In genomic region chr10:63337951-63338836, GRCm38 (mm10) we compare ENCODE assay signal across 8 mouse cellular contexts. TPM values are rescaled to one million over a fixed set of nuclear protein-coding genes. Genes with fewer than 3 reads are reported as not detected.
DNase-seq lines count a peak whose midpoint lies in the region; ATAC-seq and TF ChIP-seq lines count a peak whose summit lies in the region.

No protein-coding gene starts in this region.

- ATAC-seq in granulocyte monocyte progenitor cell, adult 5-6 weeks (replicated peaks; ENCODE audit: poor library complexity, severe bottlenecking), result peak; percentile 38
- ATAC-seq in limb, embryonic 14.5 days (ENCODE audit: low FRiP score, low read depth), result peak; percentile 75
- ATAC-seq in midbrain, embryonic 14.5 days (ENCODE audit: low FRiP score, low TSS enrichment), result peak; percentile 86

- no peak for TF ChIP-seq POLR2A in limb, embryonic 14.5 days (IDR thresholded peaks at IDR 0.05; ENCODE audit: borderline replicate concordance, extremely low read depth, insufficient read depth, insufficient read length)

- peaks cover 20% of the 10 kb centered on the region for H3K4me1 ChIP-seq in limb, embryonic 14.5 days (ENCODE audit: control insufficient read depth, insufficient read depth, low read length)
- H3K4me1 ChIP-seq in midbrain, embryonic 14.5 days (ENCODE audit: control insufficient read depth, insufficient read depth, low read length), result peaks cover 22% of the 10 kb centered on the region

- WGBS in limb, embryonic 14.5 days, result under 1% methylated on average over 51 of the region's 113 CpGs
- under 1% methylated on average over 105 of the region's 113 CpGs for WGBS in midbrain, embryonic 14.5 days

- H3K4me2 ChIP-seq in limb, embryonic 14.5 days (replicated peaks; ENCODE audit: low read depth, low read length, severe bottlenecking), result peak overlapping the region; percentile 73
- H3K4me2 ChIP-seq in midbrain, embryonic 14.5 days (ENCODE audit: low read length), result peak overlapping the region; percentile 79

- H3K36me3 ChIP-seq in limb, embryonic 14.5 days (ENCODE audit: control insufficient read depth, insufficient read depth, low read length), result peaks cover 24% of the 10 kb centered on the region
- peaks cover 16% of the 10 kb centered on the region for H3K36me3 ChIP-seq in midbrain, embryonic 14.5 days (ENCODE audit: control insufficient read depth, insufficient read depth, low read length)

- H3K9ac ChIP-seq in limb, embryonic 14.5 days (ENCODE audit: low read depth, low read length, severe bottlenecking), result peak overlapping the region; percentile 94
- H3K9ac ChIP-seq in midbrain, embryonic 14.5 days (replicated peaks; ENCODE audit: low read length), result peak overlapping the region; percentile 95

- H3K27ac ChIP-seq in limb, embryonic 14.5 days (replicated peaks; ENCODE audit: low read depth, low read length), result peak overlapping the region; percentile 96
- peak overlapping the region; percentile 95 for H3K27ac ChIP-seq in midbrain, embryonic 14.5 days (replicated peaks; ENCODE audit: low read depth, low read length)

- DNase-seq in spleen, adult 18-20 months, result peak; percentile 48 to 62
- DNase-seq in spleen, adult 12 weeks (ENCODE audit: low spot score), result no peak
- DNase-seq in embryo, embryonic 9.5 days (ENCODE audit: extremely low spot score), result peak; percentile 55
- DNase-seq in kidney, adult 11 months, result peak; percentile 37
- DNase-seq in limb, embryonic 14.5 days (ENCODE audit: low spot score), result peak; percentile 50
- DNase-seq in midbrain, embryonic 14.5 days, result peak; percentile 82
- DNase-seq in spleen, postnatal 14 days (ENCODE audit: low spot score in 2 of 2), result peak; percentile 32 to 49

- no peaks in the 10 kb centered on the region for H3K27me3 ChIP-seq in limb, embryonic 14.5 days (ENCODE audit: control insufficient read depth, insufficient read depth, low read length)
- 0 out of 2 replicates have a peak, but pooled peaks cover 3% of the 10 kb centered on the region for H3K27me3 ChIP-seq in midbrain, embryonic 14.5 days (ENCODE audit: control insufficient read depth, insufficient read depth, low read length)

- no peaks in the 10 kb centered on the region for H3K9me3 ChIP-seq in limb, embryonic 14.5 days (ENCODE audit: control insufficient read depth, low read length)
- H3K9me3 ChIP-seq in midbrain, embryonic 14.5 days (ENCODE audit: control insufficient read depth, low read length), result no peaks in the 10 kb centered on the region

- peak overlapping the region; percentile 74 for H3K4me3 ChIP-seq in limb, embryonic 14.5 days (replicated peaks; ENCODE audit: low read length)
- peak overlapping the region; percentile 78 for H3K4me3 ChIP-seq in midbrain, embryonic 14.5 days (replicated peaks; ENCODE audit: low read depth, low read length)

RNA-seq across cellular contexts. Expression of gene Sirt1, which starts 43.3 kb away (rescaled TPM):
- 20.4 and 31.4 TPM in 2 replicates for total RNA-seq in granulocyte monocyte progenitor cell, adult 5-6 weeks (2014; fragmentation: Nextera tagmentation)
- total RNA-seq in granulocyte monocyte progenitor cell, adult 5-6 weeks (2017), result 33.3 and 35.5 TPM in 2 replicates
- 17.0 and 19.4 TPM in 2 replicates for polyA plus RNA-seq in limb, embryonic 14.5 days (2012; rRNA removed)
- 9.6 and 11.3 TPM in 2 replicates for polyA plus RNA-seq in limb, embryonic 14.5 days (2014; fragmentation: Nextera tagmentation; extraction: Ambion mirVana)
- 7.2 and 7.5 TPM in 2 replicates for polyA plus RNA-seq in midbrain, embryonic 14.5 days (2014; fragmentation: Nextera tagmentation; extraction: Ambion mirVana)

RNA-seq across cellular contexts. Expression of gene Dnajc12, which starts 44.0 kb away (rescaled TPM):
- total RNA-seq in granulocyte monocyte progenitor cell, adult 5-6 weeks (2014; fragmentation: Nextera tagmentation), result 8.2 and 12.3 TPM in 2 replicates
- total RNA-seq in granulocyte monocyte progenitor cell, adult 5-6 weeks (2017), result 10.1 and 13.6 TPM in 2 replicates
- 4.0 and 9.1 TPM in 2 replicates for polyA plus RNA-seq in limb, embryonic 14.5 days (2012; rRNA removed)
- 9.2 and 11.0 TPM in 2 replicates for polyA plus RNA-seq in limb, embryonic 14.5 days (2014; fragmentation: Nextera tagmentation; extraction: Ambion mirVana)
- polyA plus RNA-seq in midbrain, embryonic 14.5 days (2014; fragmentation: Nextera tagmentation; extraction: Ambion mirVana), result 20.5 and 20.8 TPM in 2 replicates
